Mouse (Mus musculus): ENCODE measurements at regions not wholly inside any gene's neighbourhood (a gene's known extent, or its start where the extent isn't known, plus 50 kb on each side); places are given as distances from the start of the nearest gene placed in this dataset.

DNA sequence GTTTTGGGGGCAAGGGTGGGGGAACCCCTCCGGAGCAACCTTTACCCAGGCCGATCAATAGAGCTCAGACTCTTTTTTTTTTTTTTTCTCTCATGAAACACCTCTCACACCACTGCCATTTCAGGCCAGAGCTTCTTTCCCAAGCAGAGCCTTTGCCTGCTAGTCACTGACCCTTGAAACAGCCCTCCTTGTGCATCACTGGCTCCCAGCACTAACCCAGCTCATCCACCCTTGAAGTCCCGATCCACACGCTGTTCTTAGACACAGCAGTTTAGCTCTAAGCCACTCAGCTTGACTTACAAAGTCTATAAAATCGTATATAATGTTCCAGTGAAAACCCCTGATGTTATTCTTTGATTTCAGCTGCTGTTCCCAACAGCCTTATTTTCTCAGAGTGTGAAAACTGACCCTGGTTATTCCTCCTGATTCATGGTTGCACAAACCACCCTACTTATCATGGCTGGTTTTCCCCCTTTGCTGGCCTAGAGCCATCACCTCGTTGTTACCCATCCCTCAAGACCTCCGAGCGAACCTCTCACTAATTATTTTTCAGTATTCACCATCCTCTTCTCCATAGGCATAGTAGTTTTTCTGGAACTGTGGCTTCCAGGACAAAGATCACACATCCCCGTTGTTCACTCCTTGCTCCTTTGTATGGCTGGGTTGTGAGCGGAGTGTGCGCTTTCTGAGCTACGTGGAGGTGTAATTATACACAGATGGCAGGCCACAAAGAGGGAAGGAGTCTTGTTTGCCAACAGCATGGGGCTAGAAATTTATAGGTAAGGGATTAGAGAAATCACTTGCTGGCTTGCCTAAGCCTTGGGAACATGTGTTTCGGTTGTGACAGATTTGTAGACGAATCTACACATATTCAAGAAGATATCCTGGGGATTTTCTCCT, 287.6 kb upstream of the Gm10131 start:
- H3K36me3 ChIP-seq (ENCODE audit: control insufficient read depth, insufficient read depth) = no peaks in the 10 kb centered on the region
- H3ac ChIP-seq (ENCODE audit: control insufficient read depth, insufficient read length, low read depth) = no peak overlapping the region
- no peaks in the 10 kb centered on the region for H3K79me2 ChIP-seq (ENCODE audit: control insufficient read depth, insufficient read depth)
- no peak overlapping the region for H3K4me3 ChIP-seq (ENCODE audit: insufficient read depth, poor library complexity, severe bottlenecking)
- H3K27me3 ChIP-seq (ENCODE audit: control insufficient read depth, insufficient read depth, insufficient read length) = no peaks in the 10 kb centered on the region
- no peaks in the 10 kb centered on the region for H3K79me3 ChIP-seq (ENCODE audit: low read depth)
- TF ChIP-seq MYOG (IDR thresholded peaks at IDR 0.05; ENCODE audit: control insufficient read depth, extremely low read depth, insufficient read length) (no peak), USF1 (IDR thresholded peaks at IDR 0.05; ENCODE audit: low read depth) (no peak), MAX (IDR thresholded peaks at IDR 0.05) (no peak)

DNA sequence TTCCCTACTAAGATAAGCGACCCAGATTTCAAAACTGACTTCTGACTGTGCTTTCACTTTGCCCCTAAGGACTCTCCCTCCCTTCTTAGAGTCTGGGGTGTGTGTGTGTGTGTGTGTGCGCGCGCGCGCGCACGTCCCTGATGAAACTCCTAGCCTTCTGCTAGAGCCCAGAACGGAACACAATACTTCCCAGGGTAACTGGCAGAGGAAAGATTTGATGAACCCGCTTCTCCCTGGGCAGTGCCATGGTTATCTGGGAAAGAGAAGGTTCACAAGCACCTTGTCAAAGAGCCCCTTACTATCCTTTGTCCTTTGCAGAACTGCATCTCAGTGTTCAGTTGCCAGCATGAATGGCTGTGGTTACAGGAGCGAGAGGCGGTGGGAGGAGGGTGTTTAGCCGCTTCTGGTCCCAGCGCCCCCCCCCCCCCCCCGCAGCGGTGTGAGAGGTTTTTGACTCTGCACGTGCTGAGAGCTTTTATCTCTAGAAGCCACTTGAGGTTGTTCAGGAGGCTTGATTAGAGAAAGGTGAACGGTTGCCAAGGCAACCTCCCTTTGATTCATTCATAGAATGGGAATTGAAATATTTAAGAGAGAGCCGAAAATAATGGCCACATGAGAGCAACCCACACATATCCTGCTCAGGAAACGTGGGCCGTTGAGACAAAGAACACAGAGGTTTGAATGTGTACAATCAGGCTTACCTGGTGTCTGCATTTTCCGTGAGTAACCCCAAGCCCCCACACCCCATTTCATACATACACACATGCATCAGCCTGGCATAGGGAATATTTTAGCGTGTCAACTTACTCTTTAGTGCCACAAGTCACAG, 286.3 kb upstream of the Gm10131 start:
- no peaks in the 10 kb centered on the region for H3K36me3 ChIP-seq (ENCODE audit: control insufficient read depth, insufficient read depth)
- H3K27me3 ChIP-seq (ENCODE audit: control insufficient read depth, insufficient read depth, insufficient read length) = no peaks in the 10 kb centered on the region
- no peaks in the 10 kb centered on the region for H3K79me3 ChIP-seq (ENCODE audit: low read depth)
- no peak overlapping the region for H3K4me3 ChIP-seq (ENCODE audit: insufficient read depth, poor library complexity, severe bottlenecking)
- H3K79me2 ChIP-seq (ENCODE audit: control insufficient read depth, insufficient read depth) = no peaks in the 10 kb centered on the region
- no peak for TF ChIP-seq MYOG (IDR thresholded peaks at IDR 0.05; ENCODE audit: control insufficient read depth, extremely low read depth, insufficient read length)
- no peak overlapping the region for H3ac ChIP-seq (ENCODE audit: control insufficient read depth, insufficient read length, low read depth)

- Histone ChIP-seq H3K79me3 (ENCODE audit: low read depth) (no peaks in the 10 kb centered on the region), H3K4me3 (ENCODE audit: insufficient read depth, poor library complexity, severe bottlenecking) (no peak overlapping the region), H3ac (ENCODE audit: control insufficient read depth, insufficient read length, low read depth) (no peak overlapping the region), H3K27me3 (ENCODE audit: control insufficient read depth, insufficient read depth, insufficient read length) (no peaks in the 10 kb centered on the region), H3K36me3 (ENCODE audit: control insufficient read depth, insufficient read depth) (no peaks in the 10 kb centered on the region), H3K79me2 (ENCODE audit: control insufficient read depth, insufficient read depth) (no peaks in the 10 kb centered on the region)
- TF ChIP-seq MYOD1 (IDR thresholded peaks at IDR 0.05; ENCODE audit: control insufficient read depth, insufficient read length, low read depth) (no peak), MYOG (IDR thresholded peaks at IDR 0.05; ENCODE audit: control insufficient read depth, extremely low read depth, insufficient read length) (no peak), CTCF (IDR thresholded peaks at IDR 0.05; ENCODE audit: control insufficient read depth, insufficient read depth, insufficient read length) (no peak), MAX (IDR thresholded peaks at IDR 0.05) (no peak), CEBPB (IDR thresholded peaks at IDR 0.05; ENCODE audit: low read depth) (no peak), USF1 (IDR thresholded peaks at IDR 0.05; ENCODE audit: low read depth) (no peak), FOSL1 (IDR thresholded peaks at IDR 0.05; ENCODE audit: insufficient read depth, low read length, poor library complexity, severe bottlenecking) (no peak)
Observed at GRCm38 (mm10) chr8:34397225-34397582, 285.7 kb upstream of the Gm10131 start.

DNA sequence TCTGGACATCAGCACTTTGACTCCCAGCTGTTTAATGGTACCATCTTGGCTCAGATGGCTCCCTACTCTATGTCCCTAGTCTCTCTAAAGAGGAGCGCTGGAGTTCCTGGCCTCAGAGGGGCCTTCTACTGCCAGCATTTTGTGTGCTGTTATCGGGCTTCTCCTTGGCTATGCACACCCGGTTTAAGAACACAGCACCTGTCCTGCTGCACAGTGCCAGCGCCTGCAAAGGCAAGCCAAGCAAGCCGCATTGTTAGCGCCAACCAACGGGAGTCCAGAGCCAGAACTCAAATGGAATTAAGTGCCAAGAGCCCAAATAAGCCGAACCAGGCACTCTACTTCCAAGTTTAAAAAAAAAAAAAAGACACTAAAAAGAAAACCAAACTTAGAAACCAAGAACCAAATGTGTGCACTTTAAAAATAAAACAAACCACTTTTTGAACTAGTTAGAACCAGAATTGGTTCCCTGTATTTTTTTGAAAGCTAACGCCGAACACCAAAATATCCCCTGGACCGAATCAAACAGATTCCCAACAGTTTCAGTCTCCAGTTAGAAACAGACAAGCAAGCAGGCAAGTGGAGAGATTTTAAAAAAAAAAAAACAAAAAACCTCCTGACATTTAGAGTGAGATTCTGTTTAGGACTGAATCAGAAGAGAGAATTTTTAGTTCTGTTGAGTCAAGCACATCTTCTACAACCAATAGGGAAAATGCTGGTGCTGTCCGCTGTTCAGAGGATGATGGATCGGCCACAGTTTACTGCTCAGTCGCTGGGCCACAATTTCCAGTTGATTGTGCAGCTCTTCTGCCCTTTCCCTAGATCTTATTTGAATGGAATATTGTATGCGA, 281.7 kb upstream of the Gm10131 start:
- H3K27me3 ChIP-seq (ENCODE audit: control insufficient read depth, insufficient read depth, insufficient read length) = no peaks in the 10 kb centered on the region
- H3K4me3 ChIP-seq (ENCODE audit: insufficient read depth, poor library complexity, severe bottlenecking) = no peak overlapping the region
- no peaks in the 10 kb centered on the region for H3K79me3 ChIP-seq (ENCODE audit: low read depth)
- no peaks in the 10 kb centered on the region for H3K79me2 ChIP-seq (ENCODE audit: control insufficient read depth, insufficient read depth)
- H3K36me3 ChIP-seq (ENCODE audit: control insufficient read depth, insufficient read depth) = no peaks in the 10 kb centered on the region
- H3ac ChIP-seq (ENCODE audit: control insufficient read depth, insufficient read length, low read depth) = no peak overlapping the region
- no peak for TF ChIP-seq CTCF (IDR thresholded peaks at IDR 0.05; ENCODE audit: control insufficient read depth, insufficient read depth, insufficient read length)
- TF ChIP-seq MAX (IDR thresholded peaks at IDR 0.05) = no peak
- TF ChIP-seq CEBPB (IDR thresholded peaks at IDR 0.05; ENCODE audit: low read depth) = no peak
- TF ChIP-seq FOSL1 (IDR thresholded peaks at IDR 0.05; ENCODE audit: insufficient read depth, low read length, poor library complexity, severe bottlenecking) = no peak
- no peak for TF ChIP-seq MYOD1 (IDR thresholded peaks at IDR 0.05; ENCODE audit: control insufficient read depth, insufficient read length, low read depth)
- no peak for TF ChIP-seq MYOG (IDR thresholded peaks at IDR 0.05; ENCODE audit: control insufficient read depth, extremely low read depth, insufficient read length)
- TF ChIP-seq USF1 (IDR thresholded peaks at IDR 0.05; ENCODE audit: low read depth) = no peak

- H3K4me3 ChIP-seq (ENCODE audit: insufficient read depth, poor library complexity, severe bottlenecking) = no peak overlapping the region
- no peaks in the 10 kb centered on the region for H3K79me3 ChIP-seq (ENCODE audit: low read depth)
- H3K36me3 ChIP-seq (ENCODE audit: control insufficient read depth, insufficient read depth) = no peaks in the 10 kb centered on the region
- H3K27me3 ChIP-seq (ENCODE audit: control insufficient read depth, insufficient read depth, insufficient read length) = no peaks in the 10 kb centered on the region
- no peaks in the 10 kb centered on the region for H3K79me2 ChIP-seq (ENCODE audit: control insufficient read depth, insufficient read depth)
- TF ChIP-seq USF1 (IDR thresholded peaks at IDR 0.05; ENCODE audit: low read depth) = no peak
- no peak overlapping the region for H3ac ChIP-seq (ENCODE audit: control insufficient read depth, insufficient read length, low read depth)
Observed at GRCm38 (mm10) chr8:34392208-34392980, 280.9 kb upstream of the Gm10131 start.

All from C2C12 (cell line).